Mouse (Mus musculus) embryonic fibroblast, embryonic 13.5 days (primary cell): ENCODE data around the gene Eif2b3.

Source experiments
- CTCF ChIP-seq: IDR thresholded peaks from 2 replicates; pipeline ENCODE4 v1.5.1; 2011; ENCODE audit warnings: mild to moderate bottlenecking, control low read depth, low read length, moderate library complexity, borderline replicate concordance; ENCODE audit not compliant: insufficient read depth
- POLR2A ChIP-seq: IDR thresholded peaks from 2 replicates; pipeline ENCODE4 v1.6.1; 2011; ENCODE audit warnings: low read depth, mild to moderate bottlenecking, control low read depth, low read length, moderate library complexity

DNA sequence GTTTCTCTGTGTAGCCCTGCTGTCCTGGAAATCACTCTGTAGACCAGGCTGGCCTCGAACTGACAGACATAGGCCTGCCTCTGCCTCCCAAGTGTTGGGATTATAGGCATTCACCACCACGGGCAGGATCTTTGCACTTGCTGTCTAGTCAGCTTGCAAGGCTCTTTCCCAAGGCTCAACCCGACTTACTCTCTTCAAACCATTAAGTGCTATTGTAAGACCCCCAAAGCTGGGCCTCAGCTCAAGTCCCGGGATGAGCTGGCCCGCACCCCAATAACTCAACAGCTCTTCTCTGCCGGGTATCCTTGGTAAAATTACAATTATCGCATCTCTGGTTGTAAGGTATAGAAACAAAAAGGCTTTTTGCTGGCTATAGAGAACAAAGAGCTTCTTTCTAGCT, 875 bp upstream of the Eif2b3 start:
- TF ChIP-seq CTCF (no peak), POLR2A (no peak)
